Mouse (Mus musculus): ENCODE measurements at regions not wholly inside any gene's neighbourhood (a gene's known extent, or its start where the extent isn't known, plus 50 kb on each side); places are given as distances from the start of the nearest gene placed in this dataset.
A peak's percentile ranks its signal among the peaks of the same experiment; 100 is the strongest.

GRCm38 (mm10) chr12:77663665-77664374, 425.9 kb downstream of the Fut8 start:
- no peak for DNase-seq (ENCODE audit: extremely low read depth, insufficient read length, low spot score)

GRCm38 (mm10) chr12:77666411-77666810, 428.5 kb downstream of the Fut8 start:
- DNase-seq (ENCODE audit: extremely low read depth, insufficient read length, low spot score) = no peak

GRCm38 (mm10) chr12:77667151-77667874, 429.4 kb downstream of the Fut8 start:
- no peak for DNase-seq (ENCODE audit: extremely low read depth, insufficient read length, low spot score)

GRCm38 (mm10) chr12:77667875-77668204, 429.9 kb downstream of the Fut8 start:
- peak; percentile 25 for DNase-seq (ENCODE audit: extremely low read depth, insufficient read length, low spot score)

- no peak for DNase-seq (ENCODE audit: extremely low read depth, insufficient read length, low spot score)
Measured at GRCm38 (mm10) chr12:77670531-77670930, 432.6 kb downstream of the Fut8 start.

GRCm38 (mm10) chr12:77674352-77674751, 436.4 kb downstream of the Fut8 start:
- no peak for DNase-seq (ENCODE audit: extremely low read depth, insufficient read length, low spot score)

- no peak for DNase-seq (ENCODE audit: extremely low read depth, insufficient read length, low spot score)
Measured at GRCm38 (mm10) chr12:77674755-77675154, 436.8 kb downstream of the Fut8 start.

- DNase-seq (ENCODE audit: extremely low read depth, insufficient read length, low spot score) = no peak
Measured at GRCm38 (mm10) chr12:77678040-77678439, 440.1 kb downstream of the Fut8 start.

- no peak for DNase-seq (ENCODE audit: extremely low read depth, insufficient read length, low spot score)
Measured at GRCm38 (mm10) chr12:77694101-77694500, 456.2 kb downstream of the Fut8 start.

GRCm38 (mm10) chr12:77696039-77696631, 458.2 kb downstream of the Fut8 start:
- no peak for DNase-seq (ENCODE audit: extremely low read depth, insufficient read length, low spot score)

GRCm38 (mm10) chr12:77696662-77697061, 458.7 kb downstream of the Fut8 start:
- DNase-seq (ENCODE audit: extremely low read depth, insufficient read length, low spot score) = no peak

- DNase-seq (ENCODE audit: extremely low read depth, insufficient read length, low spot score) = no peak
Measured at GRCm38 (mm10) chr12:77698088-77698487, 460.2 kb downstream of the Fut8 start.

GRCm38 (mm10) chr12:77699896-77700605, 462.1 kb downstream of the Fut8 start:
- no peak for DNase-seq (ENCODE audit: extremely low read depth, insufficient read length, low spot score)

GRCm38 (mm10) chr12:77715506-77715905, 477.6 kb downstream of the Fut8 start:
- DNase-seq (ENCODE audit: extremely low read depth, insufficient read length, low spot score) = no peak

GRCm38 (mm10) chr12:77715979-77716378, 478.1 kb downstream of the Fut8 start:
- no peak for DNase-seq (ENCODE audit: extremely low read depth, insufficient read length, low spot score)

GRCm38 (mm10) chr12:77727766-77728165, 466.3 kb upstream of the Gm6657 start:
- DNase-seq (ENCODE audit: extremely low read depth, insufficient read length, low spot score) = no peak

GRCm38 (mm10) chr12:77739047-77739760, 454.8 kb upstream of the Gm6657 start:
- DNase-seq (ENCODE audit: extremely low read depth, insufficient read length, low spot score) = no peak

- DNase-seq (ENCODE audit: extremely low read depth, insufficient read length, low spot score) = no peak
Measured at GRCm38 (mm10) chr12:77742716-77743115, 451.3 kb upstream of the Gm6657 start.

GRCm38 (mm10) chr12:77749438-77750007, 444.5 kb upstream of the Gm6657 start:
- no peak for DNase-seq (ENCODE audit: extremely low read depth, insufficient read length, low spot score)

- no peak for DNase-seq (ENCODE audit: extremely low read depth, insufficient read length, low spot score)
Measured at GRCm38 (mm10) chr12:77752181-77752580, 441.9 kb upstream of the Gm6657 start.

All from 3134 (cell line).